Mouse (Mus musculus) ZHBTc4 (cell line): ENCODE measurements around the gene Scd4.
"Not testable (repeated sequence)": the region's sequence is repeated elsewhere in the genome, so short reads cannot be mapped to it uniquely, and the experiment has no call there.

ENCODE experiments used
- DNase-seq: peaks from one replicate; pipeline ENCODE4 v3.0.0-alpha.2; 2011; ENCODE audit warnings: low read depth, low spot score

Gene Scd4

DNA sequence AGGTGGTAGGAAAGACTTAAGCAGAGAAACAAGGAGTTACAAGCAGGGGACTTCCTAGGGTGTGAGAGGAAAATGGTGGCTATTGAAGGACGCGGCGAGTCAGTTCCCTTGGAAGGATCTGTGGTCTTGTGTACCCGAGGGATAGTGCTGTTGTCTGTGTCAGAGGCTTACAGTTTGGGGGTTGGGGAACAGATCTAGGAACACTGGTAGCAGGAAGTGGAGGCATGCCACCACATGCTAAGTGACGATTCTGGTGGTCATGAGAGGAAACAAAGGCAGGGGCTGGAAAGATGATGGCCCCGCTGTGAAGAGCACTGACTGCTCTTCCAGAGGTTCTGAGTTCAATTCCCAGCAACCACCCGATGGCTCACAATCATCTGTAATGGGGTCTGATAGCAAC is 32.4 kb upstream of the Scd4 start:
- DNase-seq = no peak

DNA sequence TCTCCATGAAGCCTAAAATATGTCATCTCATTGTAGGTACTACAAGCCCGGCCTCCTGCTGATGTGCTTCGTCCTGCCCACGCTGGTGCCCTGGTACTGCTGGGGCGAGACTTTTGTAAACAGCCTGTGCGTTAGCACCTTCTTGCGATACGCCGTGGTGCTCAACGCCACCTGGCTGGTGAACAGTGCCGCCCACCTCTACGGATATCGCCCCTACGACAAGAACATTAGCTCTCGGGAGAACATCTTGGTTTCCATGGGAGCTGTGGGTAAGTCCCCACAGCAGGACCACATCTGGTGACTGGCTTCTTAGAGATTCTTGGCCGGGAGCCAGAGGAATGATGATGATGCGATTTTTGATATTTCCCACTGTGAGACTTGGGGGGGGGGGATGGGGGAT is 31.7 kb upstream of the Scd4 start:
- no peak for DNase-seq

DNA sequence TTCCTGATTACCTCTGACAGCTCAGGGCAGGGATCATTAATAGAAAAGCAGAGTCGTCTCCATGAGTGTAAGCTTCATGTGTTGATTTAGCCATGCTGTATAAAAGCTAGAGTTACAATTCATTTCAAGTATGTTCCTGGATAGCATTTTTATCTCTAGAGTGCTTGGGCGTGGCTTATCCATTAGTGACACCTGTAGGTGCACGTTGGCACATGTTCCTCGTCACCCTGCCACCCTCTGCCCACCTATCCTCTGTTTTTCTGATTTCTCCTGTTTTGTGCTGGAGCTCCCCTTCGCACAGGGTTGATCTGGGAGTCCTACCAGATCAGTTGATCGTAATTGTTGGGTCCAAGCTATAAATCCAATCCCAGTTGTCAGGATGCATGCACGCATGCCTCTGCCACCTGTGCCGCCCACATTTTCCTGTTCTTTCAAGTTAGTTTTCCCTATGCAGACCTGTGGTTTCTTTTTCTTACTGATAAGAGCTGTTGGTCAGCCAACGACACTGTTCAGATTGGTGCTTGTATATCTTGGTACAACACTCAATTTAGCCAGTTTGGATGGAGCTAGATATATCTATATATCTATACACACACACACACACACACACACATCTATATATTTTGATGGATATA is 31.1 kb upstream of the Scd4 start:
- no peak for DNase-seq

DNA sequence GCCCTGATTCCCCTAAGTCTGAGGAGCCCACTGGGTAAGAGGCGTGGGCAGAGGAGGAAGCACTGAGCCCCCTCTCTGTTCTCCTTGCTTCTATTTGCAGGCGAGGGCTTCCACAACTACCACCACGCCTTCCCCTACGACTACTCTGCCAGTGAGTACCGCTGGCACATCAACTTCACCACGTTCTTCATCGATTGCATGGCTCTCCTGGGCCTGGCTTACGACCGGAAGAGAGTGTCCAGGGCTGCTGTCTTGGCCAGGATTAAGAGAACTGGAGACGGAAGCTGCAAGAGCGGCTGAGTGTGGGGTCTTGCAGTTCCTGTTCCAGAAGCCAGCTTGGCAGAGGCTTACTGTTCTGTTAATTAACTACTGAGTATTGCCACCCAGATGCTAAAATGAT is 30.0 kb upstream of the Scd4 start:
- no peak for DNase-seq

DNA sequence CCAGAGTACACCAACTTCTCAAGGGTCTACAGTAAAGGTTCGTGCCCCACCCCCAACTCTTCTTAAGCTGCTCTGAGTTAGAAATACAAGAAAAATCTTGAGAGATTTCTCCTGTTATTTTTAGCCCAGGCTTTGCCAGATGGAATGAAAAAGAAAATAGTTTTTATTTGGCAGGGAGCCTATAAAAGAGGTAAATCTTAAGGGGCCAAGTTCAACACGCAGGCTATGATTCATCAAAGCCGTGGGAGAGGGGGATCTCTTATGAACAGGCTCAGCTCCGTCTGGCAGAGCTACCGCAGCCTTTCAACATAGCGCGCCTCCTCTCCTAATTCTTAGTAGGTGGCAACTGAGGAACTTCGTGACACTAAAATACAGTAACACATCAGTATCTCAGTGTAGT is 29.4 kb upstream of the Scd4 start:
- DNase-seq = no peak

DNA sequence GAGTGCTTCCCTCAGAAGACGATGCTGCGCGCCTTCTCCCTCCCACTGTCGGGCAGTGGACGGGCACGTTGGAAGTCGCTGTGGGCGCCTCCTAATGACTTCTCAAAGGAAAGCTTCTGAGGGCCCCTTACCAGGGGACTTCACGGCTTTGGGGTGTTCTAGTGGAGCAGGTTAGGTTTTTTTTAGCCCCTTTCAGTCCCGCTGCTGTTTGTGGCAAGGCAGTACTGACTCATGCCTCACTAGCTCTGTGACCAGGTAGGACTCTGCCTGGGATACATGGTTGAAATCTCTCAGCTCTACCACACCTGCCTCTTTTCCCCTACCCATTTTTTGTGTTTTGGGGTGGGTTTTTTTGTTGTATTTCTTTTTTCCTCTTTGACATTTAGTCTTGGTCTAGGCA is 28.5 kb upstream of the Scd4 start:
- DNase-seq = no peak

DNA sequence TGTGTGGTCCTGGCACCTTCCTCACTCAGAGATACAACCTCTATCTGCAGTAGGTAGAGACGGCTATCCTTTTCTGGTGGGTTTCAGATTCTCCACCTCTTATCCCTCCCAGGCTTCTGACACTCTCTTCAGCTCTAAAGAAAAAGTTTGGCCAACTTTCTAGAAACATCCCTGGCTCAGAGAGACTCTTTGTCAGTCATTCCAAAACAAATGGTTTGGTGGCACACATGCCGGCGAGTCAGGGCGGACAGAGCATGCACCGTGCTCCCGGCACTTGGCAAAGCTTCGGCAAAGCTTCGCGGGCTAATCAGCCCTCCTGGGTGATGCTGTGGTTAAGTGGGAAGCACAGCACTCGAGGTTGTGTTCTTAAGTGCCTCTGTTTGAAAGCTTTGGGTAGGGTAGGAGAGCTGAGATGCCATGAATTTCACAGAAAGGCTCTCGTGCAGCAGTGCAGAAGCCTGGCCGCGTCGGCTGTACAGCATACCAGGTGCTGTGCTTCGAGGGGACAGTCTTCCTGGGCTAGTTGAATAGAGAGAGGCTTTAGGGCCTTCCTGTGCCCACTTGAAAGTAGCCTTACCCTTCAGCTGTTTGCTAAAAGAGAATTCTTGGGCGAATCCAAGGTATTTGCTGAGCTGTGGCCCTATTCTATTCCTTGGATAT is 27.9 kb upstream of the Scd4 start:
- no peak for DNase-seq

DNA sequence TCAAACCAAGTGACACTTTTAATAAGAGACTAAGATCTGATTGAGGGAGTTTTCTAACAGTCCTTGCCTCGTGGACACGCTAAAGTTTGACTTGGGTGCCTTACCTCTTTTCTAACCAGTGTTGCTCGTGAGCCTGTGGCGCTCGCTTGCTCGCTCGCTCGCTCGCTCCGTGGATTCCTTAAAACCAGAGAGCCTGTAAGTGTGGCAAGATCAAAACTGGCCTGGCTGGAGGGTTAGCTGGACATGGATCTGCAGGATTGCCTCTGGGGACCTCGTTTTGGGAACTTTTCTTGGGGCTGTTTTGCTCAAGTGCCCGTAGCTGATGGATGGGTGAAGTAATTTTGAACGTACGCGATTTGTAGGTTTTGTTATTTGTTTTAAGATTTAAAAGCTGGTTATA is 27.2 kb upstream of the Scd4 start:
- no peak for DNase-seq

DNA sequence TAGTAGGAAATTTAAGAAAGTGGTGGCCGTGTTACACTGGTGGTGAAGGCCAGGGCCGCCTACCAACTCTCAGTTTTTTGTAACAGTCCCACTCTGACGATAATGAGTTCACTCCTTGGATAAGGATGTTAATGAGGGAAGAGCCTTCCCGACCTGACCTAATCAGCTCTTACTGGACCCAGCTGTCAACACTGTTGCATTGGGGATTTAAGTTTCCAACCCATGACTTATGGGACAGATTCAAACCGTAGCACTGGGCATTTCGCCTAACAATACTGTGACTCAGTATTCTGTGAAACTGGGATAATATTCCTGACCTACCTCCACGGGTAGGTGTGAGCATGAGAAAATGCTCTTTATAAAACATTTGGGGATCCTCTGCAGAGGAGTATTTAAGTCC is 26.7 kb upstream of the Scd4 start:
- no peak for DNase-seq

DNA sequence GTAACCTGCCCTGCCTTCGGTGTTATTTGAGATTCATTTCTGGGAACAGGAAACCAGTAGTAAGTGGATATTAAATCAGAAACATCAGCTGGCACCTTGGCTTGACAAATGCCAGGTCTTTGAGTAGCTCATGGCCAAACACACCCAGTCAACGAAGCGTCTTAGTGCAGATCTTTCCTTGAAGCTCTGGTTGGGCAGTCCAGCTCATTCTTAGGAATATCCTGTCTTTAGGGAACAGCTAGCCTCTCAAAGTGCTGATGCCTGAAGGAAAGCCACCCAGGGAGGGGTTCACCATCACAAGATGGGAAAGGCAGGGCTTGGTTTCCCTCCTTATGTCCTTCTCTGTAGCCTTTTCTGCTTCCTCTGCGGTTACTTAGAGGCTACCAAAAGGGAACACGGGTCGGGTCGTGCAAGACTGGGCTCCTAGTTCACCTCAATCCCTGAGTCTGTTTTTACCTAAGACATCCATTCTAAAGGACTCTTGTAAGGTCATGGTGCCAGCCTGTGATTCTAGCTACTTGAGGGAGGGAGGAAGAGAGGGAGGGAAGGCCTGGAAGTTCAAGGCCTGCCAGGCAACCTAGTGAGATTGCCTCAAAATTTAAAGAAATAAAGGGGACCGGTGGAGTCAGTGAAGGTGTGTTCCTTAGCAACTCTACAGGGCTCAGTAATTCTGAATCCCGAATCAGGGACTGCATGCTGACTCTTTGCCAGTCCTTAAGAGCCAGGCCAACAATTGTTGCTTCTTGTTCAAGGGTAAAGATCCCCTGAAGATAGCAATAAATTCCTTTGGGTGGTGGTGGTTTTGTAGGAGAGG is 25.6 kb upstream of the Scd4 start:
- no peak for DNase-seq

DNA sequence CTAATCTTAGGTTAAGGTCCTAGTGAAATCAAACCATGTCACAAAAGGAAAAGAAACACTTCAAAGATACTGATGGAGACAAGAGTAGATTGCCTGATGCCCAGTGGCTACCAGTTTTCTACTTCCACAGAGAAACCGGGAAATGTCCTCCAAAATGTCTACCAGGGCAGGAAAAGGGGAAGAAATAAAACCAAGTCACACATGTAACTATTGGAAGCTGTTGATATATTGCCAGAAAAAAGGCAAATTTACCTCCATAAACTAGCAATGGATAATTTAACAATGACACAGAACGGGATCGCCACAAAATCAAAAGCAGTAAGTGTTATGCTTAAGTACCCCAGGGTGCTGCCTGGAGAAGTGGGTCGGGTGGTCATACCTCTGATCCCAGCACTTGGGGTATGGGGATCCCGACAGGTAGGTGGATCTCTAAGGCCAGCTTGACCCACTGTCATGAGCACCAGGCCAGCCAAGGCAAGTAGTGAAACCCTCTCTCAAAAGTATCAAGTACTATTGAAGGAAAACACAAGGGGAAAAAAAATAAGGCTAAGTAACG is 24.9 kb upstream of the Scd4 start:
- no peak for DNase-seq

DNA sequence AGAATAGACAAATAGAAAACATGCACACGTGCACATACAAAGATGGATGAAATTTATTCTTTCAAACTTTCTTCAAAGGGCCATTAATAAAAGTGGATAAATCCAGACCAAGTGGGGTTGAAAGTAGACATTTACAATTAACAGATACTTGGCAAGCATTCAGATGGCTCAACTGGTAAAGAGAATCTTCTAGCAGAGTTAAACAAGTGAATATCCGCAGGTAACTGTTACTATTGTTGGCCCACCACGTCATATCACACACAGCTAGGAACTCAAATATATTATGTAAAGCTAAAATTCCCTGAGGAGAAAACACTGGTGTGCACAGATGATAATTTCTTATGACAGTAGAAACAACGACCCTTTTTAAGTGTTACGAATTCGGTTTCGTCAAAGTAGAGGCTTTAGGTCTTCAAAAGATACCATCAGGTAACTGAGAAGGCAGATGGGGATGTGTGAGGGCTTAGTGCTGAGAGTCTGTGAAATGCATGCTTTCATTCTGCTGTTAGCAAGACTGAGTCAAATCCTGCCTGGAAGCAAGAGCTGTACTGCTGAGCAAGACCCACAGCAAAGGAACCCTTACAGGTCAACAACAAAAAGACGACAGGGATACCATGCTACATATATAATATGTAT is 24.2 kb upstream of the Scd4 start:
- no peak for DNase-seq

DNA sequence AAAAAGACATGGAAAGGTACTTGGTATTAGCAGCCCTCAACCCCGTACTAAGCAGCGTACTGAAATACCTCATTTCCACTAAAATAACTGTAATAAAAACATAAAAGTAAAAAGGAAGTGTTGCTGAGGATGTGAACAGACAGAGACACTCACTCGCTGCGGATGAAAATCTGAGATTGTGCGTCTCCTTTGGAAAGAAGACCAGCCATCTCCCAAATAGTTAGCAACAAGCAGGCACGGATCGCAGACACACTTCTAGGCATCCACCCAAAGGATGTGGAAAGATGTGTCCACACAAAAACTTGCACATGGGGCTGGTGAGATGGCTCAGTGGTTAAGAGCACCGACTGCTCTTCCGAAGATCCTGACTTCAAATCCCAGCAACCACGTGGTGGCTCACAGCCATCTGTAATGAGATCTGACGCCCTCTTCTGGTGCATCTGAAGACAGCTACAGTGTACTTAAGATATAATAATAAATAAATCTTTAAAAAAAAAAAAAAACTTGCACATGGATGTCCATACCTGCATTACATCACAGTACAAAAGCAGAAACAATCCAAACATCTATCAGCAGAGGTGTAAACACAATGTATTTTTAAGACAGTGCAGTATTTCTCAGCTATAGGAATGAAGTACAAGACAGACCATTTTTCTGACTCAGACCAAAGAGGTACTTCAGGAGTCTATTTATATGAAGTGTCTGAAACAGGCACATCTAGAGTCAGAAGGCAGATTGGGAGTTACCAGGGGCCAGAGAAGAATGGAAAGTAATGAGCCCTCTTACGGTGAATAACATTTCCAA is 23.3 kb upstream of the Scd4 start:
- no peak for DNase-seq

DNA sequence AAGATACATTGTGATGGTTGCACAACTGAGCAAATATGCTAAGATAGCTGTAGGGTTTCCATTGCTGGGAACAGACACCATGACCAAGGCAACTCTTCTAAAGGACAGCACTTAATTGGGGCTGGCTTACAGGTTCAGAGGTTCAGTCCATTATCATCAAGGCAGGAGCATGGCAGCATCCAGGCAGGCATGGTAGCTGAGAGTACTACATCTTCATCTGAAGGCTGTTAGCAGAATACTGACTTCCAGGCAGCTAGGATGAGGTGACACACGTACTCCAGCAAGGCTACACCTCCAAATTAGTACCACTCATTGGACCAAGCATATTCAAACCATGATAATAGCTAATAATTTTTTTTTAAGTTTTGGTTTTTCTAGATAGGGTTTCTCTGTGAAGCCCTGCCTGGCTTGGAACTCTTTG is 22.7 kb upstream of the Scd4 start:
- not testable (repeated sequence) for DNase-seq

DNA sequence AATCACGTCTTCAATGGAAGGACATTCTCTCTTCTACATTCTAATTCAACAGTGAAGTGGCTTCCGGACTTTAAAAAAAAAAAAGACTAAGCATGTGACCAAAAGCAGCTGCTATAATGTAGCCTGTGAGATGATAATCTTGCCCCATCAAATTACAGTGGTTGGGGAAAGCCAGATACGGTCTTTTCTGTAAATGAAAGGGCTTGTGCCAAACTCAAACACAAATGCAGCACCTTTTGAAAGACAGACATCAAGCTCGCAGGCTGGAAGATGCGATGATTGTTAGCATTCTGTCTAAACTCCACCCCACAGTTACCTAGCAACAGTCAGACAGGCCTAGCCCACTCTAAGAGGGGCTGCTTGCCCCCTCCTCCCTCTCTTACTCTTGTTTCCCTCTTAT is 22.1 kb upstream of the Scd4 start:
- no peak for DNase-seq

DNA sequence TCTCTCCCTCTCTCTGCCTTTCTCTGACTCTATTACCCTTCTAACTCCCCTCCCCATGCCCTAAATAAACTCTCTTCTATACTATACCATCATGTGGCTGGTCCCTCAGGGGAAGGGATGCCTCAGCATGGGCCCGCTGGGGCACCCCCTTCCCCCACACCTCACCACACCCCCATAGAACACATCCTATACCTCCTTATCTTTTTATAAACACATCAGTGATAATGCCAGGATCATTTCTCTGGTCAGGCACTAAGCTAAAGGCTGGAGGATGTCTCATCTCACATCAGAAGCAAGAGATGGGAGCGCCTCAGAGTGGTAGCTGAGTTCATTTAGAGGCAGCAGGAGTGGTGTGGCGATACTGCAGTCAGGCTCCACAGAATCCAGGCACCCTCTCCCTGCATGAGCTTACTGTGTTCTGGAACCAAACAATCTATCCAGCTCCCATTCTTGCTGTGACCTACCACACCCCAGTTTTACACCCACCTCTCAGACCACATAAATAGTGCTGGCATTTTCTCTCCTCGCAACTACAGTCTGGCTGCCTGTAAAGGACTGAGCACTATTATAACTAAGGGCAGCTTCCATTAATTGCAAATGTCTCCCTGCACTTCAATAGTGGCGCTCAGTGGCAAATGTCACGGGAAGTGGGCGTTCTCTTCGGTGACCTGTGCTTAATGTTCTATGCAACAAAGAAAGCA is 21.4 kb upstream of the Scd4 start:
- no peak for DNase-seq

DNA sequence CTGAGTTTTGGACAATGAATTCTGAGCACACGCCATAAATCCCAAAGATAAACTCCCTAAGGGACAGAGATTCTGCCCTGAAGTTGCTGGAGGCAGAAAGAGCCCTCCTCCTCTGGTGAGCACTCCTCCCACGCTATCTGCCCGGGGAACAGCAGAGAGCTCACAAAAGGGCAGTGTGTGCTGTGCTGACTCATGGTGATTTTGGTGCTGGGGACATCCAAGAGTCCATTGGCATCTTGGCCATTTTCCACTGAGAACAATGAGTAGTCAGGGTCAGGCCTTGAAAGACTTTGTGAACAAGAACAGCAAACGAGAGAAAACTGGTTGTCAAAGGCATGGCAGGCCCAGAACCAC is 20.9 kb upstream of the Scd4 start:
- peak; percentile 50 for DNase-seq

DNA sequence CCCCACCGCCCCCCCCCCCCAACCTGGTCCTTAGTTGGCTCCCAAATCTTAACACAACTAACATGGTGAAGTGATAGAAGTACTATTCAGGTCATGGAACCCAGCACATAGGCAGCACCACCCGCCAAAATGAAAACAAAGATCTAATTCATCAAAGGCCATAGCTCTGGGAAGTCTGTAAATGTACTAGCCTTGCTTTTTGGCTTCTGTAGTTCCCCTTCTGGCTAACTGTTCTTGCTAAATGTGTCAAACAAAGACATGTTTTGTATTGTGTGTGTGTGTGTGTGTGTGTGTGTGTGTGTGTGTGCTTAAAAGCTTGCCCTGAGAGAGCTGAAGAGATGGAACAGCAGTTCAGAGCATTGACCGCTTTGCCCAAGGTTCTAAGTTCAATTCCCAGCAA is 19.8 kb upstream of the Scd4 start:
- no peak for DNase-seq

DNA sequence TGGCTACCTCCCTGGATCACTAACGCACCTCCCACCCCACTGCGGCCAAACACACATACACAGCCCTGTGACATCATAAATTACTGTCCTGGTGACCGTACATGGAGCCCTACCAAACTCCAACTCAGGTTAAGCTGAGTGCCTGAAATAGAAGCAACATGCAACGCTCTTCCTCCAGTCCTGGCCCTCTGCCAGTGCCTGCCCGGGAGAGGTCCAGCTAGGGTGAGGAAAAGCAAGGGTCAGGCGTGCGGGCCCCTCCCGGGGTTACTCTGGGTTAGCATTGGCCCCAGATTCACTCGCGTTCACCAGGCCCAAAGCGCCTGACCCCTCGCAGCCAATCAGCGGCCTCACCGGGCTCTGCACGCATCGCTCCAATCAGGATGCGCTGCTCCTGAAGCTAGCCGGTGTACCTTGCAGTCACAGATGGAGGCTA is 18.5 kb upstream of the Scd4 start:
- peak; percentile 90 for DNase-seq

DNA sequence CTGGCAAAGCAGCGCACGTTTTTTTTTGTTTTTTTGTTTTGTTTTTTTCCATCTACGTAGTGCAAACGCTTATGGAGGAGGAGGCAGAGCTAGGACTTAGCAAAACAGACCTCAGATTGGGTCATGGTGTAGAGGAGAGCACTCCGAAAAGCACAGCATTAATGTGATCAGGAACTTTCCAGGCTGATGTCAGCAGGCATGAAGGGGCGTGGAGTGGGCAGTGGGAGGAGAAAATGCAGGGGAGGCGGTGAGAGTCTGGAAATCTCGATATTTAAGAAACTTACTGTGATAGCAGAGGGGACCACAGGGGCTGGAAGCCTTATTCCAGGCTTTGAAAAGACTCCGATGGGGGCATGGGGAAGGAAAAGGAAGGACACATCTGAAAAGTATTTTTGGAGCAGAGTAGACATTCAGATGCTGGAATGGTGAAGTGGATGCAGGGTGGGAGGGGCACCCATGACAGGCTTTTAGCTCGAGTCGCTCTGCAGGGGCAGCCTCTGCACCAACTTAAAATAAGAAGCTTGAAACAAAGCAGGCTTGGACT is 17.9 kb upstream of the Scd4 start:
- peak; percentile 60 for DNase-seq
